Mouse (Mus musculus) kidney, embryonic 15.5 days (tissue): Measurements from ENCODE around the gene Gpc5. TPM values are rescaled to one million over a fixed set of nuclear protein-coding genes. Genes with fewer than 3 reads are reported as not detected.
A peak's percentile ranks its signal among the peaks of the same experiment; 100 is the strongest.

Source experiments
- ATAC-seq: fragments of 200-750 bp; cut with Nextera tagmentation; replicated peaks from 2 replicates; pipeline ENCODE4 v1.8.0; 2017; ENCODE audit warnings: moderate TSS enrichment; ENCODE audit not compliant: low FRiP score
- H3K27ac ChIP-seq: fragments of 300-500 bp; sonication (generic); 2 replicates; pipeline ENCODE4 v1.5.1; 2015; ENCODE audit warnings: mild to moderate bottlenecking, inconsistent platforms
- H3K27me3 ChIP-seq: fragments of 300-500 bp; sonication (generic); 2 replicates; pipeline ENCODE4 v1.6.1; 2015; ENCODE audit warnings: inconsistent platforms
- H3K36me3 ChIP-seq: fragments of 300-500 bp; sonication (generic); 2 replicates; pipeline ENCODE4 v1.6.1; 2015; ENCODE audit warnings: inconsistent platforms
- H3K4me1 ChIP-seq: fragments of 300-500 bp; sonication (generic); 2 replicates; pipeline ENCODE4 v1.6.1; 2015; ENCODE audit warnings: inconsistent platforms
- H3K4me2 ChIP-seq: fragments of 300-500 bp; sonication (generic); 2 replicates; pipeline ENCODE4 v1.6.1; 2015; ENCODE audit warnings: moderate library complexity, mild to moderate bottlenecking, inconsistent platforms
- H3K4me3 ChIP-seq: fragments of 300-500 bp; sonication (generic); replicated peaks from 2 replicates; pipeline ENCODE4 v1.5.1; 2015; ENCODE audit warnings: mild to moderate bottlenecking, inconsistent platforms
- H3K9ac ChIP-seq: fragments of 300-500 bp; sonication (generic); 2 replicates; pipeline ENCODE4 v1.6.1; 2015; ENCODE audit warnings: mild to moderate bottlenecking, inconsistent platforms
- H3K9me3 ChIP-seq: fragments of 300-500 bp; sonication (generic); replicated peaks from 2 replicates; pipeline ENCODE4 v1.6.1; 2016; ENCODE audit warnings: inconsistent platforms
- WGBS: fragments of 180-500 bp; shearing (Covaris S2); methylation state at CpG from one replicate; pipeline ENCODE4 v1.1.7; 2015; ENCODE audit warnings: mixed read lengths; 5-methylcytosine and 5-hydroxymethylcytosine counted together
- polyA plus RNA-seq: library from polyadenylated mRNA; unstranded; fragments of >200 nt; fragmentation: Nextera tagmentation; extraction: Ambion mirVana; gene quantifications from 2 replicates; pipeline ENCODE4 v1.2.1, GENCODE M21; 2015

Gpc5 gene
- polyA plus RNA-seq, 1 experiment from 2014 or later = 11.1 TPM

DNA sequence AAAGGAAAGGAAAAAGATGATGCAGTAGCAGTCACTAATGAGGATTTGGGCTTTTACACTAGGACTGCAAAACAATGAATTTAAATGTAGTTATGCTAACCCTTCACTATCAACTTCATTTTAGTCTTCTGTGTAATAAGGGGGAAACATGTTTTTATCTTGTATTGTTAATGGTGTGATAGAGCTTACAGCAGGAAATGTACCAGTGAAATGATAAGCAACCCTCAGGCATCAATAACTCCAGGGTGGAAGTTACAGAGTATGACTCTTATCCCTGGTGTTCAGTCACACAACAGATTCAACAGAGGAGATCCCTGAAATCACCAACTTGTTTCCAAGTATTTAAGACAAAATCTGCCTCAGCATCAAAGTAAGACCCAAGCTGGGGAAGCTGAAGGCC, 1120.0 kb downstream of the Gpc5 start:
- ATAC-seq = no peak

DNA sequence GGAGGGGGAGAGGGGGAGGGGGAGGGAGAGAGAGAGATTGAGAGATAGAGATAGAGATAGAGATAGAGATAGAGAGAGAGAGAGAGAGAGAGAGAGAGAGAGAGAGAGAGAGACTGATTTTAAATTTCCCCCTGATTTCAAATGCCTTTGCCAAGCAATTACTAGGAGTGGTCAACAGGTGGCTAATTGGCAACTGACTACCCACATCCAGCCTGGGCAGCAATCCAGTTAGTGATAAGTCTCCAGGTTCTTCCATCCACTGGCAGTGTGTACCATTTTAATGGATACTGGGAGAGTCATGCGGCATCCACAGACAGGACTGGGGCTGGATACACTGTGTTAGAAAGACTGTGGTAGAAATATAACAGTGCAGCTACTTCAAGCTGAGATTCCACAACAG, 1166.1 kb downstream of the Gpc5 start:
- H3K4me1 ChIP-seq = no peaks in the 10 kb centered on the region
- H3K36me3 ChIP-seq = no peaks in the 10 kb centered on the region
- H3K27ac ChIP-seq = no peak overlapping the region
- H3K4me2 ChIP-seq = no peak overlapping the region
- H3K27me3 ChIP-seq = no peaks in the 10 kb centered on the region
- no peak overlapping the region for H3K4me3 ChIP-seq
- ATAC-seq = no peak
- WGBS = 100% methylated on average over 1 of the region's 1 CpGs
- no peak overlapping the region for H3K9ac ChIP-seq
- no peaks in the 10 kb centered on the region for H3K9me3 ChIP-seq

More for the DNA sequence above, 1120.0 kb downstream of the Gpc5 start:
- no peak overlapping the region for H3K4me2 ChIP-seq
- H3K9ac ChIP-seq = no peak overlapping the region
- no peak overlapping the region for H3K27ac ChIP-seq
- H3K4me1 ChIP-seq = no peaks in the 10 kb centered on the region
- no peaks in the 10 kb centered on the region for H3K27me3 ChIP-seq
- no peaks in the 10 kb centered on the region for H3K9me3 ChIP-seq
- H3K4me3 ChIP-seq = no peak overlapping the region
- no peaks in the 10 kb centered on the region for H3K36me3 ChIP-seq

DNA sequence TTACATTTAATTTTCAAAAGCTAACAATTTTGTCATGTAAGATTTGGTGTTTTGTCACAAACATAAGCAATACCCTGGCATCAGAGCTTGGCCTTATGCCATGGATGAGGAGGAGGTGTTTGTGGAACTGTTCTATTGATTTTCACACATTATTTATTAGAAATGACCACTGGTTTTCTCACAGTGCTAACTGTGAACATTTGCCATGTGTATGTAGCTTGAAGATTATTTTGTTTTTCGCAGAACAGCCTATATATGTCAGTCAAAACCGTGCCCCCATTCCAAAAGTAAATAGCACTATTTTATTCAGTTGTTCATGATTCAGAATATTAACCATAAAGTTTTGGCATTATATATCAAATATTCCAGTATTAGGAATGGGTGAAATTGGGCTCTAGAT, 1216.5 kb downstream of the Gpc5 start:
- no peak for ATAC-seq

DNA sequence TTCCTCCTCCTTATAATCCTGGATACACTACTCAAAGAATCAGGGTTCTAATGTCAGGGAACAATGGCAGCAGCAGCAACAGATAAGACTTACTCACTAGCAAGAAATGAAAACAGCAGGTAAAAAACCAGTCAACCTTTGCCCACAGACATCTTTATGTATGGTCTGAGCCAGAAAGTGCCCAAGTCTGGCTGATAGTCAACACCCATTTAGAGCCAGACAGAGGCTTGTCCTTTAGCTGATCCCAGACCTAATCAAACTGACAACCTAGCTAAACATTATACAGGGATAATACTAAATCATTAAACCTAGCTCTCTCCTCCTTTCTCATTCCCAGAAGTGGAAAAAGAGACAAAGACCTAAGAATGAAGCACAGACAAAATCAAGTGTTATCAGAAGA, 1225.5 kb downstream of the Gpc5 start:
- no peaks in the 10 kb centered on the region for H3K36me3 ChIP-seq
- no peak overlapping the region for H3K4me2 ChIP-seq
- no peak overlapping the region for H3K4me3 ChIP-seq
- no peaks in the 10 kb centered on the region for H3K27me3 ChIP-seq
- H3K9ac ChIP-seq = no peak overlapping the region
- no peaks in the 10 kb centered on the region for H3K4me1 ChIP-seq
- H3K9me3 ChIP-seq = no peaks in the 10 kb centered on the region
- ATAC-seq = no peak
- H3K27ac ChIP-seq = no peak overlapping the region

More for the DNA sequence above, 1216.5 kb downstream of the Gpc5 start:
- Histone ChIP-seq H3K27ac (no peak overlapping the region), H3K4me2 (no peak overlapping the region), H3K36me3 (no peaks in the 10 kb centered on the region), H3K27me3 (no peaks in the 10 kb centered on the region), H3K4me1 (no peaks in the 10 kb centered on the region), H3K9ac (no peak overlapping the region), H3K9me3 (no peaks in the 10 kb centered on the region), H3K4me3 (no peak overlapping the region)
- 88% methylated on average over 2 of the region's 2 CpGs for WGBS

DNA sequence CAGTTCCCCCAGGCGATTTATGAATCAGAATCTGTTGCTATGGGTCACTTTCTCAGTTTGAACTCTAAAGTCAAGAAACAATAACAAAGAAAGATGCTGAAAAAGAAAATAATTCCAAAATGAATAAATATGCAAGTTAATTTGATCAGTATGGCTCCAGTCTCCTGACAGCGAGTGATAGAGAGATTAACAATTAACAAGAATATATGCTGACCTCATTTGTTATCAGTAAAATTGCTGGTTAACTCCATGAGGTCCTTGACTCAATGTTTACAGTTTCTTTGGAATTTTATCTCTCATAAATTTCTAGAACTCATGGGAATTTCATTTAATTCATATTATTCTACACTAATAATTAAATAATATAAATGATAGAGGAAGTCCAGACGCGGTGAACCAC, 1244.2 kb downstream of the Gpc5 start:
- Histone ChIP-seq H3K4me2 (no peak overlapping the region), H3K27me3 (no peaks in the 10 kb centered on the region), H3K9me3 (no peaks in the 10 kb centered on the region), H3K4me3 (no peak overlapping the region), H3K27ac (no peak overlapping the region), H3K4me1 (no peaks in the 10 kb centered on the region), H3K9ac (no peak overlapping the region), H3K36me3 (no peaks in the 10 kb centered on the region)
- no peak for ATAC-seq
- WGBS = 81% methylated on average over 4 of the region's 4 CpGs

DNA sequence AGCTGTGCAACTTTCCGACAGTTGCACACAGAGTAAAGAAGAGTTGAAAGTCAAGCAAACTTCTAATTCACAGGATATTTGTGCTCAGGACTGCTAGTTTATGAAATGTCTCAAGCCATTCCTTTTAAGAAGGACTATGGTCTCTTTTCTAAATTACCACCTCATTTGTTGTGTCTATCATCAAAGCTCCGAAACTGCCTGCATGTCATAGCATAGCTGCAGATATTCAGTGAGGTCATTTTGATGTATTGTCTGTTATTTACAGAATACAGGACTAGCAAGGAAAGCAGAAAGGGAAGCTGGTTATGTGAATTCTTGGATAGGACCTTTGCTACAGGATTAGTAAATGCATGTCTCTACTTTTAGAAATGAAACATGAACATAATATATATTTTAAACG, 1246.4 kb downstream of the Gpc5 start:
- Histone ChIP-seq H3K4me1 (no peaks in the 10 kb centered on the region), H3K4me2 (no peak overlapping the region), H3K9me3 (no peaks in the 10 kb centered on the region), H3K9ac (no peak overlapping the region), H3K4me3 (no peak overlapping the region), H3K27me3 (no peaks in the 10 kb centered on the region), H3K36me3 (no peaks in the 10 kb centered on the region), H3K27ac (no peak overlapping the region)
- ATAC-seq = no peak
- WGBS = 84% methylated on average over 3 of the region's 3 CpGs

DNA sequence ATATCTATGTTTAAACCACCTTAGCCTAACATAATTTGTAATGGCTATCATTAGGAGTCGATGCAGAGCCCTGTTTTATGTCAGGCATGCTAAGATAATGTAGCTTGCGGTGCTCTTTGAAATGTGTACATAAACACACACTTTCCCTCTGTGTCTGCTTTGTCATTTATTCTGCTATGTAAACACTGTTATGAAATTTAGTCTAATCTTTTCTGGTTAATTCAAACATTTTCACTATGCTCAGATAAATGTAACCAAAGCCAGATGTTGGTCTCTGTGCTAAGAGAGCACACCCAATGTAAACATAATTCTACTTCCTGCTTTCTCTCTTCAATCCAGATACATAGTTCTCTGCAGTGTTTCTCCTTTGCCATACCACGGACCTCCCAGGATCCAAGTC, 1256.5 kb downstream of the Gpc5 start:
- H3K27me3 ChIP-seq = no peaks in the 10 kb centered on the region
- no peaks in the 10 kb centered on the region for H3K9me3 ChIP-seq
- no peaks in the 10 kb centered on the region for H3K36me3 ChIP-seq
- no peak overlapping the region for H3K4me3 ChIP-seq
- H3K4me1 ChIP-seq = no peaks in the 10 kb centered on the region
- ATAC-seq = no peak
- no peak overlapping the region for H3K27ac ChIP-seq
- H3K9ac ChIP-seq = no peak overlapping the region
- H3K4me2 ChIP-seq = no peak overlapping the region
- 65% methylated on average over 3 of the region's 3 CpGs for WGBS

DNA sequence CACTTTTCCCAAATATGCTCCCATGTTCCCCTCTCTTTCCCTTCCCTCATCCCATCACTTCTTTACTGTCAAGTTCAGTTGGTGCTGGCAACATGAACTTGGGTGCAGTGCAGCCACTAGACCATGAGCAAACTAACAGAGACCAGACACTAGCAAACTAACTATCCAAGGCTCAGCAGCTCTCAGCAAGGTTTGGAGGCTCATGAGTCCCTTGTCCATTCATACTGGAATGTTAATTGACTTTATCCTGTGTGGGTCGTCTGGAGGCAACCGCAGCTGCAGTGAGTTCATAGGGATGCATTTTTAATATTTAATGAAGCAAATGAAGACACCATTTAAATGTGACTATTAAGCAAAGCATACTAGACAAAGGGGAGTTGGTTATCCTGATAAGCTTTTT, 1292.6 kb downstream of the Gpc5 start:
- H3K27me3 ChIP-seq = no peaks in the 10 kb centered on the region
- H3K27ac ChIP-seq = no peak overlapping the region
- no peak overlapping the region for H3K4me2 ChIP-seq
- H3K4me1 ChIP-seq = no peaks in the 10 kb centered on the region
- H3K4me3 ChIP-seq = no peak overlapping the region
- H3K36me3 ChIP-seq = no peaks in the 10 kb centered on the region
- H3K9ac ChIP-seq = no peak overlapping the region
- H3K9me3 ChIP-seq = no peaks in the 10 kb centered on the region
- no peak for ATAC-seq
- WGBS = 82% methylated on average over 2 of the region's 2 CpGs

DNA sequence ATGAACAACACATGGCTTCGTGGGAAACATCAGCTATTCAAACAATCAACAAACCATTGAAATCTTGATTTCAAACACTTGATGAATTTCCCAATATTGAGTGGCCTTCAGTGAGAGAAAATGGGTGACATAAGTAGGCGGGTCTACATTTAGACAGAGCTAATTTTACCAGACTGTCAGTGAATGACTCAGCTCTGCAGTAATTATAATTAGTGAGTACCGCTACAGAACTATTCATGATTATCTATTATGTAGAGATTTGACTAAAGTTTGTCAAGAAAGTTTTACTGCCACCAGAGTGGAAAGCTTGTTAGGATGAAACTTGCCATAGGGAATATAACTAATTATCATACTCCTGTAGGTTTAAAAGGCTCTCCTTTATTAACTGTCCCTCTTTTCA, 1323.5 kb downstream of the Gpc5 start:
- WGBS = 90% methylated on average over 3 of the region's 3 CpGs
- no peak overlapping the region for H3K4me3 ChIP-seq
- no peaks in the 10 kb centered on the region for H3K36me3 ChIP-seq
- H3K9ac ChIP-seq = no peak overlapping the region
- H3K27ac ChIP-seq = no peak overlapping the region
- no peak for ATAC-seq
- no peaks in the 10 kb centered on the region for H3K4me1 ChIP-seq
- H3K4me2 ChIP-seq = no peak overlapping the region
- no peaks in the 10 kb centered on the region for H3K9me3 ChIP-seq
- no peaks in the 10 kb centered on the region for H3K27me3 ChIP-seq

DNA sequence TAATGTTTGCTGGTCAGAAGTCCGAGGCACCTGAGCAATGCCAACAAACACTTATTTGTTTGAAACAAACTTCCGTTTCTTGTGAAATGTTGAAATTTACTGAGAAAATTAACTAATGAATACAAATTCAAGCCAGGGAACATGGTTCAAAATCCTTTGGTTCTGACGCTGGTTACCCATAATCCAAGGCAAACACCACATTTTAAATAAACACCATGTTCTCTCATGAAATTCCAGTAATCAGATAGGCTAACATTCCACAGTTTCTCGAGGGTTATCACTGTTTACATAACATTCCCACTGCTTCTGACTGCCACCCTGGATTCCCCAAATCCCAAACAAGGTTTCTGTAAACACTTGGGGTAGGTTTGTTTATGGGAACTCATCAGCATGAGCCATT, 1356.2 kb downstream of the Gpc5 start:
- Histone ChIP-seq H3K36me3 (no peaks in the 10 kb centered on the region), H3K4me2 (no peak overlapping the region), H3K27me3 (no peaks in the 10 kb centered on the region), H3K9me3 (no peaks in the 10 kb centered on the region), H3K27ac (no peak overlapping the region), H3K9ac (no peak overlapping the region), H3K4me3 (no peak overlapping the region), H3K4me1 (no peaks in the 10 kb centered on the region)
- no peak for ATAC-seq
- 59% methylated on average over 4 of the region's 4 CpGs for WGBS

DNA sequence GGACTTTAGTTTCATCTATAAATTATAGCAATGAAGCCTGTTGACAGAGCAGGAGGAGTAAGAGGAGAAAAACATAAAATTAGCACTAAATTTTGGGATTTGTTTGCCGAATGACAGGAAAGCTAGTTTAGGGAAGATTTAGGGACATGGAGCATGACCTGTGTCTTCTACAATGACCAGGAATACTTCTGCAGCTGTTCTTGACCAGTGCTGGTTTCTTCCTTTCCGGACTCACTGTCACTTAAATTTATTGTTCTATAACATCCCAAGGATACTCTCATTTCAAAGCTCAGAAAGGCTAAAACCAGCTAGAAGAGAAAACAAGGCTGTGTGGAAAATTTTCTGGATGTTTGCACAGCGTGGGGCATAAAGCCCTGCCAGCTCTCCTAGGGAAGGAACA, 1361.3 kb downstream of the Gpc5 start:
- Histone ChIP-seq H3K36me3 (no peaks in the 10 kb centered on the region), H3K27ac (no peak overlapping the region; the same call in 1 of the 2 replicates), H3K9me3 (no peaks in the 10 kb centered on the region), H3K4me3 (no peak overlapping the region), H3K9ac (no peak overlapping the region), H3K27me3 (no peaks in the 10 kb centered on the region), H3K4me1 (no peaks in the 10 kb centered on the region), H3K4me2 (no peak overlapping the region)
- ATAC-seq = peak; percentile 91
- WGBS = 14% methylated on average over 3 of the region's 3 CpGs

DNA sequence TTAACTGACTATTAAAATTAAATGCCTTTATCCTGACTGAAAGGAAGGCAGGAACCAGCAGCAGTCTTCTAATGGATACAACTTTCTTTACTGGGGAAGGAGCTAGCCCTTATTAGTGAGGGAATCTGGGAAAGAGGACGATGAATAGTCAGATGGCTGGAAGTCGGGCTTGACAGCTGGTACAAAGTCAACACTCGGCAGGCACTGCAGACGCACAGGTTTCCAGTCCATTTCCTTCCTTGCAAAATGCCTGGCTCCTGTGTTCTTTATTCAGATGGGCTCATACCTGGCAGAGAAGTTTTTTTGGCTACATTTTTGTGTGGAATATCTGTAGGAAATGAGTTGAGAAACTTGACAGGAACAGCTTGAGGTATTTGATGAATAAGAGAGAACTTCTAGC, 1364.2 kb downstream of the Gpc5 start:
- no peaks in the 10 kb centered on the region for H3K9me3 ChIP-seq
- no peak overlapping the region for H3K9ac ChIP-seq
- 50% methylated on average over 4 of the region's 4 CpGs for WGBS
- H3K4me1 ChIP-seq = no peaks in the 10 kb centered on the region
- no peaks in the 10 kb centered on the region for H3K36me3 ChIP-seq
- H3K27me3 ChIP-seq = no peaks in the 10 kb centered on the region
- H3K4me2 ChIP-seq = no peak overlapping the region
- no peak overlapping the region for H3K4me3 ChIP-seq
- ATAC-seq = no peak
- H3K27ac ChIP-seq = no peak overlapping the region

DNA sequence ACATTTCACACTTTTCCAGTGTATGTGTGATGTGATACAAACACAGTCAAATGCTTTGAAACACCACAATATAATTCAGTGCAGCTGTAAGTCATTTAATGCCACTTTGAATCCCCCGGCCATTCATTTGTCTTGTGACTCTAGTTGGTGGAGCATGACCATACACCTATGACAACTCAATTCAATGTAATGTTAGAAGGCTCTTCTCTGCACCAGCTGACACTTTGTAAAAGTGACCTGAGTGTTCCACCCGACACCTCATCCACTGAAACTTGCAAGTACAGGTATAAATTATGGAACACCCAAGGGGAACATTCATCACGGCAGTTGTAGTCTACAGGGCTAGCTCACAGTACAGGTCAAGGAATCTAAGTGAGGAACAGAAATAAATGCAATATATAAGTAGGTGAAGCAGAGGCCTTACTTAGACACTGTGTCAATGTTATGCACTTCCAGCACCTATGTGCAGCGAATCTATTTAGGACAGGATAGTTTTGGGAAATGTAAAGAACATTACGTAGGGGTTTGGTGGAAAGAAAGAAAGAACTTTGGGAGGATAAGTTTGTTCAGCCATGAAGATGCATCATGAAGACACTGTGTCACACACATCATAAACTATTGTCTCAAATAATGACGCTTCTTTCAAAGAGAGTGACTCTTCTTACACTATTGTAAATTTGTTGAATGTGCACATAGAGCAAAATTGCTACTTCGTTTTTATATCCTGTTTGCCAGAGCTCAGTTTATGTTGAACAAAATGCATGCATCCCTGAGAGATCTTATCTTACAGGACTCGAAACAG, 1381.6 kb downstream of the Gpc5 start:
- no peaks in the 10 kb centered on the region for H3K27me3 ChIP-seq
- peak; percentile 94 for ATAC-seq
- no peaks in the 10 kb centered on the region for H3K9me3 ChIP-seq
- H3K4me2 ChIP-seq = no peak overlapping the region
- no peaks in the 10 kb centered on the region for H3K36me3 ChIP-seq
- no peaks in the 10 kb centered on the region for H3K4me1 ChIP-seq
- H3K27ac ChIP-seq = peak overlapping the region; percentile 45; the same call in 1 of the 2 replicates
- H3K9ac ChIP-seq = no peak overlapping the region
- 35% methylated on average over 8 of the region's 8 CpGs for WGBS
- H3K4me3 ChIP-seq = no peak overlapping the region
